Mouse (Mus musculus) cerebellum, adult 11-12 months (tissue): ENCODE results near the gene Nup210l.
"Not testable (repeated sequence)": the region's sequence is repeated elsewhere in the genome, so short reads cannot be mapped to it uniquely, and the experiment has no call there.

Experiments
- DNase-seq: peaks from one replicate; pipeline ENCODE4 v3.0.0; 2022

Nup210l gene

GRCm38 (mm10) chr3:90097928-90098327 lies 6.0 kb upstream of the Nup210l start:
- no peak for DNase-seq

DNA sequence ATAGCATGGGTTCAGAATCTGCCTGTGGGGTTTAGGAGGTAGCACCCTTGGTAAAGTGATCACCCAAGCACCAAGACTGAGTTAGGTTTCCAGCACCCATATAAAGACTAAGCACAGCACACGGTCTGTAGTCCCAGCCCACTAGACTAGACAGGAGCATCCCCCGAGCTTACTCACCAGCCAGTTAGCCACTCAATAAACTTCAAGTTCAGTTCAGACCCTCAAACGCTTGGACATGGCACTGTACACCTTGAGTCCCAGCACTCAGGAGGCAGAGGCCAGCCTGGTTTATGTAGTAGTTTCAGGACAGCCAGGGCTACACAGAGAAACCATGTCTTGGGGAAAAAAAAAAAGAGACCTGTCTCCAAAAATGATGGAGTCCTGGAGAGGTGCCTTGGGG lies 2.9 kb upstream of the Nup210l start:
- no peak for DNase-seq

DNA sequence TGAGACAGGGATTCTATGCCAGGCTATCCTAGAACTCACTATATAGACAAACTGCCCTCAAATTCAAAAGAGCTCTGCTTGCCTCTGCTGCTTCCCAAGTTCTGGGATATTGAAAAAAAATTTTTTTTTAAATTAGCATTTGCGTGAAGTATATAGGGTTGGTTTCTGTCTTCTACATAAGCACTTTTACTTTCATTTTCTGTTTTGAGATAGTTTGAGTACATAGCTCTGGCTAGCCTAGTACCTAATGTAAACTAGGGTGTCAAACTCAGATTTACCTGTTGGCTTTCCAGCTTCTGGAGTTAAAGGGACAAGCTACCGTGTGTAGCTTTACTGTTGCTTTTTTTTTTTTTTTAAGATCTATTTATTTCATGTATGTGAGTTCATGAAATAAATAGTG lies 2.3 kb upstream of the Nup210l start:
- no peak for DNase-seq

DNA sequence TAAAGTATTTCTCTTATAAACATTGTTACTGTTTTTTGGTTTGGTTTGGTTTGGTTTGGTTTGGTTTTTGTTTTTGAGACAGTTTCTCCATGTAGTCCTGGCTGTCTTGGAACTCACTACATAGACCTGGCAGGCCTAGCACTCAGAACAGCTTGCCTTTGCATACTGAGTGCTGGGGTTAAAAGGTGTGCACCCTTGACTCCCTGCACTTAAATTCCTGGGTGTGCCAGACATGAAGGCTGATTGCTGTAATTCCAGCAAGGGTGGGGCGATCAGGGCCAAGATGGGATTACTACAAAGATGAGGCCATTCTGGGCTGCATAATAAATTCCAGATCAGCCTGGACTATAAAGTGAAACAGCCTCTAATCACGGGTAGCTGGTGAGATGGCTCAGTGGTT lies 1.7 kb upstream of the Nup210l start:
- DNase-seq: no peak

- DNase-seq: no peak
These were observed 756 bp upstream of the Nup210l start for GRCm38 (mm10) chr3:90103176-90103575.

DNA sequence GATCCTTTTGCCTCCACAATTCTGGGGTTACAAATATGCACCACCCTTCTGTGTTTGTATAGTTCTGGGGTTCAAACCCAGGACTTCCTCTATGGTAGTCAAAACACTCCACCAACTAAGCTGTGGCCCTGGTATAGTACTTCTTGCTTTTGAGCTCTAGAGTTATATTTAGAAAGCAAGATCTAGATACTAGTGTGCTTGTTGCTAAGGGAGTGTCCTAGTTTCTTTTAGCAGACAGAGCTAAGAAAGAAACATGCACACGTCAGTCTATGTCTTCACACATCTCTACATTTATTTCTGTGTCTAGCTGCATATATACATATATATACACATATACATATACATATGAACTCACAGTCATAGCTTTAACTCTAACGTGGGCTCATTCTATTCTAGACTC lies 7.8 kb downstream of the Nup210l start:
- no peak for DNase-seq

DNA sequence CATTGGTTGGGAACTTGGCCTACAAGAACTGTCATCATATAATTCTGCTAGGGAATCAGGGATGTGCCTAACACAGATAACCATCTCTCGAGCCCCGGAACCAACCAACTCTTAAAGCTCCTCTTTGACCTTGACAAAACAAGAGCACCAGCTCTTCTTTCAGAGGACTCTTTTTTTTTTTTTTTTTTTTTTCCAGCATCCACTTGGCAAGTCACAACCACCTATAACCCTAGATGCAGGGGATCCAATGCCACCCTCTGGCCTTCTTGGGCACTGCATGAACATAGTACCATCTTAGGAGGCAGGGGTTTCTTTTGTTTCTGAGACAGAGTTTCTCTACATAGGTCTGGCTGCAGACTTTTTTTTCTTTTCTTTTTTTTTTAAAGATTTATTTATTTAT lies 10.4 kb downstream of the Nup210l start:
- DNase-seq: no peak

DNA sequence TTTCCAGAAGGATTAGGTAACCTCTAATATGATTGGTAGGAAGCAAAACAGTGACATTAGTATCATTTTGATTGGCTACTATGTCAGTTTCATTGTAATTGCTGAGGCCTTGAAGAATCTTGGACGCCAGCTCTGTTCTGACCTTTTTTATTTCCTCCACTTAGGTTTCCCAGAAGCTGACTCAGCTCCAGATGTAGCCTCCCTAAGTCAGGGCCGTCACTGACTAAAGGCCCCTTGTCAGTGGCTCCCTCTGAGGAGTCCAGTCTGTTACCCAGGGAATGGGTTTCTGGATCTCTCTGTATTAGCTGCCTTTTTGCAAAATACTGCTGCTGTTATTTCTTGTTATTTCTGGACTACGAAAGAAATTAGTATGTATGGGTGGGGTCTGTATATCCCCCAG lies 11.6 kb downstream of the Nup210l start:
- DNase-seq: no peak

DNA sequence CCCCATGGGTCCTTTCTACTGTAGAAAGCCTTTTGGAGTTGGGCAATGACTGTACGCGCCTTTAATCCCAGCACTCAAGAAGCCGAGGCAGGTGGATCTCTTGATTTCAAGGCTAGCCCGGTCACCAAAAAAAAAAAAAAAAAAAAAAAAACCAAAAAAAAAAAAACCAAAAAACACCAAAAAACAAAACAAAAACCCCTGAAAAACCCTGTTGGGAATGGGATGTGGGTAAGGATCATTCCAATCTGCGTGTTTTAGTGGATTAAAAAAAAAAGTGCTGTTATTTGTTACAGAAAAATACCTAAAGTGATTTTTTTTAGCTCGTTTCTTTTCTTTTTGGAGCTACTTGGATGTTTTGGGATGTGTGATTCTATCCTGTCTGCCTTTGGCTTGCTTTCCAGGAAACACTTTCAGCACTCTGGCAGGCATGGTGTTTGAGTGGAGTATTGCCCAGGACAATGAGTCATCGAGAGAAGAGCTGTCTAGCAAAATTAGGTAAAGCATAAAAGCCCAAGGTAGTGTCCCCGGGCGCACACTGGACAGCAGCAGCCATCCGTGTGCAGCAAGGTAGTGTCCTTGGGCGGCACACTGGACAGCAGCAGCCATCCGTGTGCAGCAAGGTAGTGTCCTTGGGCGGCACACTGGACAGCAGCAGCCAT lies 14.3 kb downstream of the Nup210l start:
- no peak for DNase-seq

GRCm38 (mm10) chr3:90122036-90122435 lies 18.1 kb downstream of the Nup210l start:
- not testable (repeated sequence) for DNase-seq

GRCm38 (mm10) chr3:90125710-90126109 lies 21.8 kb downstream of the Nup210l start:
- no peak for DNase-seq

GRCm38 (mm10) chr3:90127881-90128280 lies 23.9 kb downstream of the Nup210l start:
- no peak for DNase-seq

GRCm38 (mm10) chr3:90132745-90133144 lies 28.8 kb downstream of the Nup210l start:
- DNase-seq: no peak

GRCm38 (mm10) chr3:90133331-90133730 lies 29.4 kb downstream of the Nup210l start:
- DNase-seq: no peak

DNA sequence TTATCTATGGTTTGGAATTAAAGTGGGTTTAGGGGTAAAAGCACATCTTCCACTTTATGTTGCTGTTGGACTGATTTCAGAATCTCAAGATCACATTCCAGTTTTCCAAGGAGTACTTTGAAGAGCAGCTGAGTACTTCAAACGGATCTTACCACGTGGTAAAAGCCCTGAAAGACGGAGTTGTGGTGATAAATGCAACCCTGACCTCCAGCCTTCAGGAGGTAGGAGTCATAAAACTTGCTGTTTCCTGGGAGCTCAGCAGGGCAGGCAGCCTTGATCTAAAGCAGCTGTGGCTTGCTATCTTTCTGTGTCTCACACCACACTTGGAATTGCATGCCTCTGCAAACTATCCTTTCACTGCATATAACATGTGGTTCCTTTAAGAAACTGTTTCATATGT lies 30.6 kb downstream of the Nup210l start:
- DNase-seq: no peak

- no peak for DNase-seq
These were observed 31.1 kb downstream of the Nup210l start for GRCm38 (mm10) chr3:90134993-90135392.

DNA sequence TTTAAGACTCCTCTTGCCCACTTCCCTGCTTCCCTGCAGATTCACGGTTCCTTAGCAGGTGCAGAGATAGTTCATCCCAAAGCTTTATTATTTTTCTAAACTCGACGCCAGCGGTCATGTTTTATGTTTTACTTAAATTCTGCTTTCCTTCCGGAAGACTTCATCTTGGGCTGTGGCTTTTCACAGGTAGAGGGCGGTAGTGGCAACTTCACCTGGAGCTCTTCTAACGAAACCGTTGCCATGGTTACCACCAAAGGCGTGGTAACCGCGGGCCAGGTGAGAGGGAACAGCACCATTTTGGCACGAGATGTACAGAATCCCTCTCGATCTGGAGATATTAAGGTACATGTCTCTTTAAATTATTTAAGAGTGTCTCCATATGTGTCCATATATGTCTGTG lies 32.7 kb downstream of the Nup210l start:
- no peak for DNase-seq

GRCm38 (mm10) chr3:90137606-90138005 lies 33.7 kb downstream of the Nup210l start:
- no peak for DNase-seq

- DNase-seq: no peak
These were observed 36.0 kb downstream of the Nup210l start for GRCm38 (mm10) chr3:90139962-90140361.

- no peak for DNase-seq
These were observed 41.5 kb downstream of the Nup210l start for GRCm38 (mm10) chr3:90145461-90145860.

DNA sequence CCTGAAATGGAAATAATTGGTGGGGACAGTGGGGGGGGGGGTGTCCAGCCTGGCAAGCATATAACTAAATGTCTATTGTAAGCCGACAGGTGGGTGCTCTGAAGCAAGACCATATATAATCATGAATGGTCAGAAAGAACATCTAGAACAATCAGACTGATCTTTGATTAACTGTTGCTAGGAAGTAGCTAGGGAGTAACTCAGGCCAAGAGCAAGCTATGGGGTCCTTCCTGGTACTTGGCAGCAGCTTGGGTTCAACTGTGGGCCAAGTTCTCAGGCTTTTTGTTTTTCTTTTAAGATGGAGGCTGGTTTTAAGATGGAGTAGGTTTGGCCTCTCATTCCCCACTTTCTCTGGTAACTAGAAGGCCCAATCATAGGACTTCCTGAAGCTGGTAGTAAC lies 42.7 kb downstream of the Nup210l start:
- no peak for DNase-seq

DNA sequence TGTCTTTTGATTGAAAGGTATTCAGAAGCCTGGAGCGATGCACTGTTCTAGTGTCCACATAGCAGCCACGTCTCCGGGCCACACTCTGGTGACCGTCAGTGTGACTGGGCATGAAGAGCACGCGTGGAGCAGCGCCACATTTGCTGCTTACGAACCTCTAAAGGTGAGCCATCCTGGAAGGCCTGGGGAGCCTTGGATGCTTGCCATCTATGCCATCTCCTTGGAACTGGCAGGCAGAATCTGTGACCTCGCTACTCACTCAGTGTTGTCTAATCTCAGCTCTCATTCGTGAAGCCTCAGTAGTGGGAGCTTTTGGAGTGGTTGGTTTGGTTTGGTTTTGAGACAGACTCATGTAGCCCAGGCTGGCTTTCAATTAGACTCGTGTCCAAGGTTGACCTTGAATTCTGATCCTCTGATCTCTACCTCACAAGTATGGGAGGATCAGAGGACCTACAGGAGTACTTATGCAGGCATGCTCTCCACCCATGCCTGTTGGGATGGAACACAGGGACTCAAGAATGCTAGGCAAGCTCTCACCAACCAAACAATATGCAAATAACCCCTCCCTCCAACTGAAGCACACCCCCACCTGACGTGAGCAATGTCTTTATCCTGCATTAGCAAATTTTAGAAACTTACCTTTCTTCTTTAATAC lies 47.3 kb downstream of the Nup210l start:
- no peak for DNase-seq

- DNase-seq: no peak
These were observed 52.1 kb downstream of the Nup210l start for GRCm38 (mm10) chr3:90155996-90156395.

- no peak for DNase-seq
These were observed 55.8 kb downstream of the Nup210l start for GRCm38 (mm10) chr3:90159757-90160156.

GRCm38 (mm10) chr3:90161541-90161940 lies 57.6 kb downstream of the Nup210l start:
- DNase-seq: no peak
